Mouse (Mus musculus): ENCODE measurements around the gene Sytl3. TPM values are rescaled to one million over a fixed set of nuclear protein-coding genes. Genes with fewer than 3 reads are reported as not detected.

Sytl3 gene
- polyA plus RNA-seq, 1 experiment from 2014 or later = not detected

GRCm38 (mm10) chr17:6739756-6740155, 80.9 kb downstream of the Sytl3 start:
- Histone ChIP-seq H3K27ac (ENCODE audit: poor library complexity, severe bottlenecking) (no peak overlapping the region), H3K27me3 (replicated peaks) (no peaks in the 10 kb centered on the region), H3K9me3 (replicated peaks) (no peaks in the 10 kb centered on the region; the same call in 1 of the 2 replicates), H3K4me3 (no peak overlapping the region), H3K9ac (no peak overlapping the region), H3K36me3 (peaks cover 52% of the 10 kb centered on the region), H3K4me1 (replicated peaks) (peaks cover 42% of the 10 kb centered on the region), H3K4me2 (no peak overlapping the region)
- WGBS = 90% methylated on average over 15 of the region's 15 CpGs
- ATAC-seq (ENCODE audit: insufficient number of reproducible peaks, low FRiP score) = no peak

- Histone ChIP-seq H3K27me3 (replicated peaks) (no peaks in the 10 kb centered on the region), H3K4me1 (replicated peaks) (peaks cover 38% of the 10 kb centered on the region), H3K4me3 (no peak overlapping the region), H3K36me3 (peaks cover 60% of the 10 kb centered on the region), H3K4me2 (no peak overlapping the region), H3K9ac (no peak overlapping the region), H3K27ac (ENCODE audit: poor library complexity, severe bottlenecking) (no peak overlapping the region), H3K9me3 (replicated peaks) (no peaks in the 10 kb centered on the region; the same call in 1 of the 2 replicates)
- no peak for ATAC-seq (ENCODE audit: insufficient number of reproducible peaks, low FRiP score)
- WGBS = 87% methylated on average over 19 of the region's 19 CpGs
Measured at GRCm38 (mm10) chr17:6740331-6741170, 81.7 kb downstream of the Sytl3 start.

GRCm38 (mm10) chr17:6741271-6741670, 82.4 kb downstream of the Sytl3 start:
- Histone ChIP-seq H3K27me3 (replicated peaks) (no peaks in the 10 kb centered on the region), H3K27ac (ENCODE audit: poor library complexity, severe bottlenecking) (peak overlapping the region; percentile 20; the same call in 1 of the 2 replicates), H3K9ac (no peak overlapping the region), H3K4me3 (no peak overlapping the region), H3K36me3 (peaks cover 67% of the 10 kb centered on the region), H3K4me2 (no peak overlapping the region), H3K9me3 (replicated peaks) (no peaks in the 10 kb centered on the region; the same call in 1 of the 2 replicates), H3K4me1 (replicated peaks) (peaks cover 38% of the 10 kb centered on the region)
- 76% methylated on average over 12 of the region's 12 CpGs for WGBS
- no peak for ATAC-seq (ENCODE audit: insufficient number of reproducible peaks, low FRiP score)

- peaks cover 73% of the 10 kb centered on the region for H3K36me3 ChIP-seq
- 57% methylated on average over 33 of the region's 33 CpGs for WGBS
- H3K27ac ChIP-seq (ENCODE audit: poor library complexity, severe bottlenecking) = peak overlapping the region; percentile 70
- H3K4me1 ChIP-seq (replicated peaks) = peaks cover 43% of the 10 kb centered on the region
- no peak overlapping the region for H3K4me3 ChIP-seq
- peak overlapping the region; percentile 13; the same call in 1 of the 2 replicates for H3K9ac ChIP-seq
- H3K27me3 ChIP-seq (replicated peaks) = no peaks in the 10 kb centered on the region
- H3K4me2 ChIP-seq = 0 out of 2 replicates have a peak overlapping the region, but pooled peaks have one; percentile 30
- H3K9me3 ChIP-seq (replicated peaks) = no peaks in the 10 kb centered on the region; the same call in 1 of the 2 replicates
- no peak; the same call in 1 of the 2 replicates for ATAC-seq (ENCODE audit: insufficient number of reproducible peaks, low FRiP score)
Measured at GRCm38 (mm10) chr17:6742083-6743038, 83.5 kb downstream of the Sytl3 start.

GRCm38 (mm10) chr17:6743039-6743575, 84.2 kb downstream of the Sytl3 start:
- H3K9ac ChIP-seq = no peak overlapping the region
- no peak for ATAC-seq (ENCODE audit: insufficient number of reproducible peaks, low FRiP score)
- no peak overlapping the region for H3K4me3 ChIP-seq
- peaks cover 66% of the 10 kb centered on the region for H3K36me3 ChIP-seq
- no peak overlapping the region for H3K4me2 ChIP-seq
- H3K4me1 ChIP-seq (replicated peaks) = peaks cover 50% of the 10 kb centered on the region
- WGBS = 59% methylated on average over 11 of the region's 11 CpGs
- H3K9me3 ChIP-seq (replicated peaks) = no peaks in the 10 kb centered on the region; the same call in 1 of the 2 replicates
- H3K27me3 ChIP-seq (replicated peaks) = no peaks in the 10 kb centered on the region
- H3K27ac ChIP-seq (ENCODE audit: poor library complexity, severe bottlenecking) = peak overlapping the region; percentile 70; the same call in 1 of the 2 replicates

- H3K4me2 ChIP-seq = no peak overlapping the region
- H3K27me3 ChIP-seq (replicated peaks) = no peaks in the 10 kb centered on the region
- WGBS = 74% methylated on average over 11 of the region's 11 CpGs
- H3K27ac ChIP-seq (ENCODE audit: poor library complexity, severe bottlenecking) = no peak overlapping the region
- H3K4me3 ChIP-seq = no peak overlapping the region
- H3K9ac ChIP-seq = no peak overlapping the region
- peaks cover 57% of the 10 kb centered on the region for H3K4me1 ChIP-seq (replicated peaks)
- peaks cover 60% of the 10 kb centered on the region for H3K36me3 ChIP-seq
- no peaks in the 10 kb centered on the region; the same call in 1 of the 2 replicates for H3K9me3 ChIP-seq (replicated peaks)
- no peak for ATAC-seq (ENCODE audit: insufficient number of reproducible peaks, low FRiP score)
Measured at GRCm38 (mm10) chr17:6743787-6744239, 84.9 kb downstream of the Sytl3 start.

GRCm38 (mm10) chr17:6744366-6744765, 85.5 kb downstream of the Sytl3 start:
- 67% methylated on average over 9 of the region's 9 CpGs for WGBS
- Histone ChIP-seq H3K27ac (ENCODE audit: poor library complexity, severe bottlenecking) (no peak overlapping the region), H3K4me2 (no peak overlapping the region), H3K27me3 (replicated peaks) (no peaks in the 10 kb centered on the region), H3K4me1 (replicated peaks) (peaks cover 63% of the 10 kb centered on the region), H3K4me3 (no peak overlapping the region), H3K9ac (no peak overlapping the region), H3K9me3 (replicated peaks) (no peaks in the 10 kb centered on the region), H3K36me3 (peaks cover 55% of the 10 kb centered on the region)
- no peak for ATAC-seq (ENCODE audit: insufficient number of reproducible peaks, low FRiP score)

GRCm38 (mm10) chr17:6744871-6745270, 86.0 kb downstream of the Sytl3 start:
- ATAC-seq (ENCODE audit: insufficient number of reproducible peaks, low FRiP score) = no peak
- no peak overlapping the region for H3K27ac ChIP-seq (ENCODE audit: poor library complexity, severe bottlenecking)
- peaks cover 49% of the 10 kb centered on the region for H3K36me3 ChIP-seq
- H3K9ac ChIP-seq = no peak overlapping the region
- H3K4me2 ChIP-seq = no peak overlapping the region
- no peak overlapping the region for H3K4me3 ChIP-seq
- H3K9me3 ChIP-seq (replicated peaks) = no peaks in the 10 kb centered on the region
- WGBS = 91% methylated on average over 14 of the region's 14 CpGs
- H3K4me1 ChIP-seq (replicated peaks) = peaks cover 66% of the 10 kb centered on the region
- H3K27me3 ChIP-seq (replicated peaks) = no peaks in the 10 kb centered on the region

- H3K27ac ChIP-seq (ENCODE audit: poor library complexity, severe bottlenecking) = no peak overlapping the region
- WGBS = 82% methylated on average over 5 of the region's 5 CpGs
Measured at GRCm38 (mm10) chr17:6745503-6745902, 86.6 kb downstream of the Sytl3 start.

GRCm38 (mm10) chr17:6745975-6746374, 87.1 kb downstream of the Sytl3 start:
- no peak for ATAC-seq (ENCODE audit: insufficient number of reproducible peaks, low FRiP score)
- Histone ChIP-seq H3K4me3 (no peak overlapping the region), H3K4me2 (no peak overlapping the region), H3K9me3 (replicated peaks) (no peaks in the 10 kb centered on the region), H3K27ac (ENCODE audit: poor library complexity, severe bottlenecking) (no peak overlapping the region), H3K4me1 (replicated peaks) (peaks cover 65% of the 10 kb centered on the region), H3K27me3 (replicated peaks) (no peaks in the 10 kb centered on the region), H3K9ac (no peak overlapping the region), H3K36me3 (peaks cover 46% of the 10 kb centered on the region)
- WGBS = 81% methylated on average over 9 of the region's 9 CpGs

More at GRCm38 (mm10) chr17:6745503-6745902, 86.6 kb downstream of the Sytl3 start:
- Histone ChIP-seq H3K36me3 (peaks cover 46% of the 10 kb centered on the region), H3K4me3 (no peak overlapping the region), H3K4me2 (no peak overlapping the region), H3K27me3 (replicated peaks) (no peaks in the 10 kb centered on the region), H3K9me3 (replicated peaks) (no peaks in the 10 kb centered on the region), H3K9ac (no peak overlapping the region), H3K4me1 (replicated peaks) (peaks cover 65% of the 10 kb centered on the region)
- no peak for ATAC-seq (ENCODE audit: insufficient number of reproducible peaks, low FRiP score)
